Mouse (Mus musculus) stomach, postnatal 0 days (tissue): ENCODE results near the gene Gpr6. TPM values are rescaled to one million over a fixed set of nuclear protein-coding genes. Genes with fewer than 3 reads are reported as not detected.
A peak's percentile ranks its signal among the peaks of the same experiment; 100 is the strongest.

Source experiments
- ATAC-seq: fragments of 200-750 bp; cut with Nextera tagmentation; 2 replicates; pipeline ENCODE4 v1.8.0; 2017; ENCODE audit not compliant: low FRiP score, low TSS enrichment
- DNase-seq: peaks from one replicate; pipeline ENCODE4 v3.0.0-alpha.2; 2016; ENCODE audit warnings: low spot score
- H3K27ac ChIP-seq: fragments of 300-500 bp; sonication (generic); replicated peaks from 2 replicates; pipeline ENCODE4 v1.5.1; 2014; ENCODE audit warnings: mild to moderate bottlenecking, control low read depth
- H3K27me3 ChIP-seq: fragments of 300-500 bp; sonication (generic); 2 replicates; pipeline ENCODE4 v1.6.1; 2014; ENCODE audit warnings: low read length; ENCODE audit not compliant: control insufficient read depth, insufficient read depth
- H3K36me3 ChIP-seq: fragments of 300-500 bp; sonication (generic); 2 replicates; pipeline ENCODE4 v1.6.1; 2014; ENCODE audit warnings: low read length, mixed read lengths; ENCODE audit not compliant: control insufficient read depth, insufficient read depth
- H3K4me1 ChIP-seq: fragments of 300-500 bp; sonication (generic); replicated peaks from 2 replicates; pipeline ENCODE4 v1.6.1; 2014; ENCODE audit warnings: antibody characterized with exemption; ENCODE audit not compliant: control insufficient read depth, insufficient read depth
- H3K4me2 ChIP-seq: fragments of 300-500 bp; sonication (generic); replicated peaks from 2 replicates; pipeline ENCODE4 v1.6.1; 2014; ENCODE audit warnings: low read depth, mild to moderate bottlenecking, control low read depth, moderate library complexity
- H3K4me3 ChIP-seq: fragments of 300-500 bp; sonication (generic); 2 replicates; pipeline ENCODE4 v1.5.1; 2014; ENCODE audit warnings: low read depth, low read length, control low read depth
- H3K9ac ChIP-seq: fragments of 300-500 bp; sonication (generic); 2 replicates; pipeline ENCODE4 v1.6.1; 2014; ENCODE audit warnings: mild to moderate bottlenecking, low read length, control low read depth, mixed read lengths
- H3K9me3 ChIP-seq: fragments of 300-500 bp; sonication (generic); 2 replicates; pipeline ENCODE4 v1.6.1; 2016; ENCODE audit warnings: low read length; ENCODE audit not compliant: control insufficient read depth
- CTCF ChIP-seq: IDR thresholded peaks from 2 replicates; pipeline ENCODE4 v1.5.1; 2016; ENCODE audit warnings: antibody characterized with exemption, low read depth, mild to moderate bottlenecking, moderate library complexity
- EP300 ChIP-seq: optimal IDR thresholded peaks from 2 replicates; pipeline ENCODE3; 2016; ENCODE audit warnings: antibody characterized with exemption
- WGBS: fragments of 180-500 bp; shearing (Covaris S2); extraction: QIAGEN DNeasy Blood & Tissue Kit; methylation state at CpG from one replicate; pipeline ENCODE4 v1.1.7; 2014; 5-methylcytosine and 5-hydroxymethylcytosine counted together
- polyA plus RNA-seq: library from polyadenylated mRNA; unstranded; fragments of >200 nt; fragmentation: Nextera tagmentation; extraction: Ambion mirVana; gene quantifications from 2 replicates; pipeline ENCODE4 v1.2.1, GENCODE M21; 2015

Gpr6 gene
- 0.07 and 0.11 TPM in 2 replicates for polyA plus RNA-seq

GRCm38 (mm10) chr10:41072116-41072515 is at the start of gene Gpr6:
Gene Gpr6, minus strand, starts transcription at chr10:41072285.
- ATAC-seq = no peak
- WGBS = 1% methylated on average over 23 of the region's 23 CpGs
- Histone ChIP-seq H3K4me1 (no peaks in the 10 kb centered on the region), H3K27me3 (peaks cover 15% of the 10 kb centered on the region), H3K4me2 (no peak within 1 kb of the TSS), H3K4me3 (no peak within 1 kb of the TSS), H3K27ac (no peak within 1 kb of the TSS), H3K9me3 (no peaks in the 10 kb centered on the region), H3K36me3 (no peaks in the 10 kb centered on the region), H3K9ac (no peak within 1 kb of the TSS)
- DNase-seq = no peak
- TF ChIP-seq EP300 = no peak
- TF ChIP-seq CTCF = no peak

- DNase-seq (no peak), ATAC-seq (no peak)
- no peak overlapping the region for H3K9ac ChIP-seq
- H3K27ac ChIP-seq = no peak overlapping the region
- no peak overlapping the region for H3K4me2 ChIP-seq
- no peak for TF ChIP-seq CTCF
- no peak for TF ChIP-seq EP300
- no peaks in the 10 kb centered on the region for H3K4me1 ChIP-seq
- H3K36me3 ChIP-seq = no peaks in the 10 kb centered on the region
- H3K4me3 ChIP-seq = no peak overlapping the region
- no peaks in the 10 kb centered on the region for H3K27me3 ChIP-seq
- WGBS = 58% methylated on average over 2 of the region's 2 CpGs
- no peaks in the 10 kb centered on the region for H3K9me3 ChIP-seq
Measured at GRCm38 (mm10) chr10:41100060-41100459, 28.0 kb upstream of the Gpr6 start.

GRCm38 (mm10) chr10:41098137-41098536 is 26.1 kb upstream of the Gpr6 start:
- TF ChIP-seq EP300 (no peak), CTCF (no peak)
- H3K27ac ChIP-seq = no peak overlapping the region
- H3K4me3 ChIP-seq = no peak overlapping the region
- H3K4me2 ChIP-seq = no peak overlapping the region
- no peak overlapping the region for H3K9ac ChIP-seq
- H3K4me1 ChIP-seq = no peaks in the 10 kb centered on the region
- H3K27me3 ChIP-seq = no peaks in the 10 kb centered on the region
- WGBS = 82% methylated on average over 6 of the region's 6 CpGs
- DNase-seq (no peak), ATAC-seq (no peak)
- no peaks in the 10 kb centered on the region for H3K9me3 ChIP-seq
- no peaks in the 10 kb centered on the region for H3K36me3 ChIP-seq

GRCm38 (mm10) chr10:41088852-41089251 is 16.8 kb upstream of the Gpr6 start:
- no peak overlapping the region for H3K4me3 ChIP-seq
- no peak overlapping the region for H3K4me2 ChIP-seq
- no peak overlapping the region for H3K27ac ChIP-seq
- H3K4me1 ChIP-seq = no peaks in the 10 kb centered on the region
- H3K36me3 ChIP-seq = no peaks in the 10 kb centered on the region
- 54% methylated on average over 7 of the region's 7 CpGs for WGBS
- ATAC-seq = no peak
- no peaks in the 10 kb centered on the region for H3K27me3 ChIP-seq
- TF ChIP-seq EP300 (no peak), CTCF (no peak)
- H3K9ac ChIP-seq = no peak overlapping the region
- no peaks in the 10 kb centered on the region for H3K9me3 ChIP-seq
- DNase-seq = no peak

- no peak overlapping the region for H3K4me3 ChIP-seq
- H3K36me3 ChIP-seq = no peaks in the 10 kb centered on the region
- no peaks in the 10 kb centered on the region for H3K4me1 ChIP-seq
- H3K9me3 ChIP-seq = no peaks in the 10 kb centered on the region
- DNase-seq = peak; percentile 58
- no peak for ATAC-seq
- no peak overlapping the region for H3K4me2 ChIP-seq
- no peak overlapping the region for H3K27ac ChIP-seq
- TF ChIP-seq EP300 (no peak), CTCF (no peak)
- 3% methylated on average over 11 of the region's 11 CpGs for WGBS
- H3K27me3 ChIP-seq = peaks cover 15% of the 10 kb centered on the region
- H3K9ac ChIP-seq = no peak overlapping the region
Measured at GRCm38 (mm10) chr10:41071696-41072095, 389 bp downstream of the Gpr6 start.

GRCm38 (mm10) chr10:41070693-41071651 is 1.1 kb downstream of the Gpr6 start:
- Histone ChIP-seq H3K4me1 (no peaks in the 10 kb centered on the region), H3K27me3 (peaks cover 15% of the 10 kb centered on the region), H3K4me3 (no peak overlapping the region), H3K9me3 (no peaks in the 10 kb centered on the region), H3K36me3 (no peaks in the 10 kb centered on the region), H3K4me2 (no peak overlapping the region), H3K9ac (no peak overlapping the region), H3K27ac (no peak overlapping the region)
- TF ChIP-seq EP300 (no peak), CTCF (no peak)
- 5% methylated on average over 68 of the region's 68 CpGs for WGBS
- ATAC-seq (no peak), DNase-seq (no peak)
